Mouse (Mus musculus): ENCODE measurements at regions not wholly inside any gene's neighbourhood (a gene's known extent, or its start where the extent isn't known, plus 50 kb on each side); places are given as distances from the start of the nearest gene placed in this dataset.

DNA sequence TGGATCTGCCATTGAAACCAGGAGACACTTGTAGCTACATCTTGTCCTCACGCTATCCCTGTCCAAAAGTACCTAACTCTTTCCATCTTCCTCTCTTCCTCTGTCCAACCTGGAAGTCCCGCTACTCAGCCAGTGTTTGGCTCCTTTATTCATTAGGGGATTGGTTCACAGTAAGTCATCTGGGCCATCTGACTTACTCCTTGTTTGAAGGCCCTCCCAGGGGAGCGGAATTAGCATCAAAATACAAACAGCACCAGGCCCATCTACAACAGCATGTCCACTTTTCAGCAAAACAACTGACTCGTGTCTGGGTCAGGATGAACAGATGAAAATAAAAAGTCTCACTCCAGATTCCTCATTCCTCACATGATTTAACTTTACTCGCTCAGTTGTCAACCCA, 559.2 kb upstream of the Gm5415 start:
- TF ChIP-seq CTCF (conservative IDR thresholded peaks at IDR 0.05; ENCODE audit: low read length) (no peak), NANOG (IDR thresholded peaks at IDR 0.05; ENCODE audit: borderline replicate concordance, low read length) (peak; percentile 46; the same call in 1 of the 2 replicates)

Data from E14TG2a.4 (cell line).